Mouse (Mus musculus): ENCODE data around the gene Stab2.

Gene Stab2

DNA sequence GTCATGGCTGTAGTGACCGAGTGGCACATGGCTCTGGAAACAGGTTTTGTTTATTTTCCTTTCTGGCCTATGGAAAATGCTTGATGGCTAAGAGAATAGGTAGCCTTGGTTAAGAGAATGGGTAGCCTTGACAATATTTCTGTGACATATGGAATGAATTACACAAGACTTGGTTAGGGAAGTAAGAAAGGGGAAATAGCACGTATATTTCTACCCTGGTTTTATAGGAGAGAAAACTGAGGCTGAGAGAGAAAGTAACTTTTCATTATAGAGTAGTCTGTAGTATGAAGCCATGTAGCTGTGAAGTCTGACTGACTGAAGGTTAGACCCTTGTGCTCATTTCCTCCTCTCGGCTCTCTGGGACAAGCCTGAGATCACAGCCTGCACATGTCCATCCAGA lies 180.9 kb downstream of the Stab2 start:
- in situ Hi-C loops (cut with MboI, MseI): no loop called here

DNA sequence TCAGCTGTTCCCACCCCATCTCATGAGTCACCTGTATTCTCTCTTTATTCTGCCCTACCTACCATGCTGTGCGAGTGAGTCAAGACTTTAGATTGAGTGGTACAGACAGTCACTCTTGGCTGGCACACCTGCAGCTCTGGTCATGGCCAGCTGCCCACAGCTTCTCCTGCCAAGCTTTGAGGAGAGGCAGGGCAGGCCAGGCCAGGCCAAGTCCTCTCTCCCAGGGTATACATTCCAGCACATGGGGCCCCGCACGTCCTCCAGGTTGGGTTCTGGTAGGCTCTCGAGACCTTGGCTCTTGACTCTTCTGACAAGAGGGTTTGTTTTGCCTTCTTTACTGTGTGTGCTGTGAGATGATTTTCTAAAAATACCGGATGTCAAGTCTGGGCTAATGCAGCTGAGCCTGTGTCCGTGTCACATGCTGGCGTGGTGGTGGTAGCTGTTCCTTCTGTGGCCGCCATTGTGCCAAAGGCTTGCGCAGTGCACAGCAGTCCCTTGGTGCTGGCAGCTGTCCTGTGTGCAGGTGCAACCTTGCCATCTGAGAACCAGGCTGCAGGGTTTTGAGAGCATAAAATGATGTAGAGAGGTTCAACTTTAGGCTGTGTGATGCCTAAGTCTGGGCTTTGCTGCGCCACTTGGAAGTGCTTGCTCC lies 181.8 kb downstream of the Stab2 start:
- in situ Hi-C loops (cut with MboI, MseI): no loop called here

- in situ Hi-C loops (cut with MboI, MseI): no loop called here
Observed at GRCm38 (mm10) chr10:86824871-86825270, 183.0 kb downstream of the Stab2 start.

DNA sequence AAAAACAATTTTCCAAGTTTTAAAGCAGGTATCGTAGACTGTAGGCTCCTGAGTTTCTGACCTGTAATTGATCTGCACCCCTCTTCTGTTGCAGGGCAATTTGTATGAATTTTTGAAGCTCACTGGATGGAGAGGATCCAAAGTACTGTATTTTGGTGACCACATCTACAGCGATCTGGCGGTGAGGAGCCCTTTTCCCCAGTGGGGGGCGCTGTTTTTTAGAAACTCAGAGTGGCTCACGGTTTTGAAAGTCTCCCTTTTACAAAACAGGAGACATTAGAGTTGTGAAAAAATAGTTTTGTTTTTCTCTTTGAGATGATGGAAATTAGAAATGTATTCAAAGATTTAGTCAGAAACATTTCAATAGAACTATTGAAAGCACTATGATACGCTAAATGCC lies 183.7 kb downstream of the Stab2 start:
- in situ Hi-C loops (cut with MboI, MseI): no loop called here

DNA sequence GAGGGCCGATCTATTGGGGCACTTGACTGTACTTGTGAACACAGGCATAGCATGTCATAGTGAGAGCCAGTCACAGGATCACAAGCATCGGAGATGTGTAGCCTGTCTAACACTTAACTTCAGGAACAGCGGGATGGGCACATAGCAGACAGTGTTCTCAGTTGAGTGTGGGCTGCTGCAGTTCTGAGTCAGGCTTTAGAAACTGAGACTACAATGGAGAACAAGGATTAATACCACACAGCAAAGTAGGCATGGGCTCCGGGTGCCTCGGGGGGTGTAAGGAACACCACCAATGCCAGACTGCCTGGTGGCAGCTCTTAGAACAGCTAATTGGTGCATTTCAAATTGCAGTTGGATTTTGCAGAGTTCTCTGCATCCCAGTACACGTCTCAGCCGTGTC lies 186.8 kb downstream of the Stab2 start:
- in situ Hi-C loops (cut with MboI, MseI): no loop called here

DNA sequence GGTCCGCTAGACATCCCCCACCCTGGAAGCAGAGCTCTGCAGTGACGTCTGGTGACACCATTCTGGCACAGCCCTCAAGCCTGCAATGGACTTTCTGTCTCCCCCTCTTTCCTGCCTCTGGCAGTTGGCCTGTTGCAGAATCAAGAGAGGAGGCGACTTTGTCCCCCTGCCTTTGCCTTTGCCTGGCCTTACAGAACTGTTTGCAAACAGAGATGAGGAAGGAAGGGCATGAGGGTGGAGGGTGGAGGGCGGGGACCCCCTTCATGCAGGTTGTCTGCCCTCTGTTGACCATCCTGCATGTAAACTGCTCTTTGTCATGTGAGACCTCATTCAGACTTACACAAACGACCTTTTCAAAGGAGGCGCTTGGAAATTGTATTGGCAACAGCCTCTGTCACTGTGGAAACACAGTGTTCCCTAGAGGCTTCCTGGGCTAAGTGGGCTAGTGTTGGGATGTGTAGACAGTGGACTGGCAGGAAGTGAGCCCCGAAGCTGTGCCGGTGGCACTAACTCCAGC lies 188.1 kb downstream of the Stab2 start:
- in situ Hi-C loops (cut with MboI, MseI): no loop called here

- in situ Hi-C loops (cut with MboI, MseI): no loop called here
Observed at GRCm38 (mm10) chr10:86815133-86815532, 192.7 kb downstream of the Stab2 start.

DNA sequence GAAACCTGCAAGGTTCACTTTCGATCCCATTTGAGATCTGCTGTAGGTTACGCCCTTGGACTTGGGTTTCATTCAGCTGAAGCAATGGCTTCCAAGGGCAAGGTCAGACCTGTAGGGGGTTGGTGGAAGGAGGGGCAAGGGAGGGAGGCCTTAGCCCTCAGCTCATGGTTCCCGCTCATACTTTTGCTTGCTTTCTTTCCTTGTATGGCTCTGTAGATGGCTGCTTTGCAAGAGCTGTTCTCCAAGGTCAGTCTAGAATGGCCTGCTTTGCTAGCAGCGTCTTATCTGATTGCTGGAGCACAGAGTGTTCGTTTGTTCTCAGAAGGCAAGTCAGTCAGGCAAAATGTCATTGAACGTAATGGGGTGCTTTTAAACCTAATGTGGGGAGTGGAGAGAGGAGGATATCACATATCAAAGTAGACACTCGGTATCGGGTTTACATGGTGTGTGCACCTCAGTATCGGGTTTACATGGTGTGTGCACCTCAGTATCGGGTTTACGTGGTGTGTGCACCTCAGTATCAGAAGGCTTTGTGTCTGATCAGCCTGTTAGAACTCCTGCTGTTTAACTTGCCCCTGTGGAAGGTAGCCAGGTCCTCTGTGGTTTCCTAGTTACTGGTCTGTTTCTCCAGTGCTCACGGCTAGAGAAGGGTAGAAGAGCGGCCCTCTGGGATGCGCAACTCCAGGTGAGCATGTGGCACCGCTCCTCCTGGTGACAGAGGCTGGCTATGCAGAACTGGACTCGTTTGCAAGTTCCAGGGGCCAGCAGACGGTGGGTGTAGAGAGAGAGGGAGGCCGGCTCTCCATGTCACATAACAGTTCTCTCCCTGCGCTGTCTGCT lies 193.3 kb downstream of the Stab2 start:
- in situ Hi-C loops (cut with MboI, MseI): no loop called here

DNA sequence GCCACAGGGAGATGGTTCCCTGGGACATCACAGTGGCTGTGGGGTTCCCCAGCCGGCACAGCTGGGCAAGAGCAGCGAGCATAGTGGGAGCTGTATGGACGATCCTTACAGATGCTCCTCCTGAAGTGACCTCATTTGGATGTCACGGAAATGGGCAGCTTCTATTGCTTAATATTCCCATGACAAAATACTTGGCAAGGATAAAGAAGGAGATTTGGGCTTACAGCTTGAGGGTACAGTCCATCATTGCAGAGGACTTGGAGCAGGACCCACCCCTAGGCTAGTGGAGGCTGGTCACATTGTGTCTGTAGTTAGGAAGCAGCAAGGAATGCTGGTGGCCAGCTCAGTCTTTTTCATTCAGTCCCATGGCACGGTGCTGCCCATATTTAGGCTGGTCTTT lies 197.2 kb downstream of the Stab2 start:
- in situ Hi-C loops (cut with MboI, MseI): no loop called here

GRCm38 (mm10) chr10:86810000-86810399 lies 197.8 kb downstream of the Stab2 start:
- in situ Hi-C loops (cut with MboI, MseI): no loop called here

DNA sequence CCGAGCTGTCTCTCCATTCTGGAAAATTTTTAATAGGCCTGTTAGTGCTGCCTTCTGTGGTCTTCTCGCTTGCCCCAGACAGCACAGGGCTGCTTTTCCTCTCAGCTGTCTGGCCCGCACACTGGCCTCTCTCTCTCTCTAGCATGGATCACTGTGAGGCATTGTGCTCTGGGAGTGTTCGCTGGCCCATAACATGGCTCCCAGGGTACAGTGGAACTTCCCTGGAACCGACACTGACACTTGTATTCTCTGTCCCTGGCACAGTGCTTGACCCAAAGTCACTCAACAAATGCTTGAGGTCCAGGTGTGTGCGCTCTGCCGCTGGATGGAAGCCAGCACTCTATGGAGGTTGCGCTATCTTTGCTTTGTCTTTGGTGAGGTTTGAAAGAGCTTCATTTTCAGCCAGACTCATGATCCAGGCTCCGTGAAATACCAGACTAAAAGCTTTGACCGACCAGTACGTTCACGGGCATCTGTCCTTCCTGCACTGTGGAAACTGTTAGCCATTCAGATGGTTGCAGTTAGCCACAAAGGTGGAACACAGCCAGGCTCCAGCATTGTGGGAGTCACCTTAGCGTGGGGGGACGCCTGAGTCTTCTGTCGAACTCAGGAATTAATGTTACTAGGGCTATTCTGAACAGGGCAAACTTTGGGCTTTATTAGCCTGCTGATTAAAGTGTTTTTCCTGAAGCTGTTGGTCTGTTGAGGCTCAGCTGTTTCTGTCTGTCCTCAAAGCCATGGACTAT lies 199.6 kb downstream of the Stab2 start:
- in situ Hi-C loops (cut with MboI, MseI): no loop called here

DNA sequence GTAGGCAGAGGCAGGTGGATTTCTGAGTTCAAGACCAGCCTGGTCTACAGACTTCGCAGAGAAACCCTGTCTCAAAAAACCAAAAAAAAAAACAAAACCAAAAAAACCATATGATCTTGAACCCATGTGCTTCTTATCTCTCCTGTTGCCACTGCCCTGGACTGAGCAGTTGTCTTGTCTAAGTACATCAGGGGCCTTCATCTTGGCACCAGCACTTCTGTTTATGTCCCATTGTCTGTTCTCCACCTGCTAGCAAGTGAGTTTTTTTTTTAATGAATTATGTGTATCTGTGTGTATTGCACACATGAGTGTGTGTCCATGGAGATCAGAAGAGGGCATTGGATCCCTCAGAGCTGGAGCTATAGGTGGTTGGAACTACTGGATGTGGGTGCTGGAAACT lies 200.5 kb downstream of the Stab2 start:
- in situ Hi-C loops (cut with MboI, MseI): no loop called here

DNA sequence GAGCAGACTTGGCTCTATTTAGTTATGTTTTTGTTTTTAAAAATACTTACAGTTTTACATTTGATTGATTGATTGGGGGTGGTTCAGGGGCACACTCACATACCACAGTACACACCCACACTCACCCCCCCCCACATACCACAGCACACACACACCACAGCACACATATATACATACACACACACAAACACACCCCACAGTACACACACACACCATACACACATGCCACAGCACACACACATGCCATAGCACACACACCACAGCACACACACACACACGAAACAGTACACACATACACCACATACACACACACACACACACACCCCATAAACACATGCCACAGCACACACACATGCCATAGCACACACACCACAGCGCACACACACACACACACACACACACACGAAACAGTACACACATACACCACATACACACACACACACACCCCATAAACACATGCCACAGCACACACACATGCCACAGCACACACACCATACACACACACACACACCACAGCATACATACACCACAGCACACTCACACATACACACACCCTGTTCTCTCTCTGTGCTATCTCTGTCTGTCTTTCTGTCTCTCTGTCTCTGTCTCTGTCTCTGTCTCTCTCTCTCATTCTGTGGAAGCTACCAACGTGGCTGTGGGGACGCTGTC lies 211.6 kb downstream of the Stab2 start:
- in situ Hi-C loops (cut with MboI, MseI): no loop called here

DNA sequence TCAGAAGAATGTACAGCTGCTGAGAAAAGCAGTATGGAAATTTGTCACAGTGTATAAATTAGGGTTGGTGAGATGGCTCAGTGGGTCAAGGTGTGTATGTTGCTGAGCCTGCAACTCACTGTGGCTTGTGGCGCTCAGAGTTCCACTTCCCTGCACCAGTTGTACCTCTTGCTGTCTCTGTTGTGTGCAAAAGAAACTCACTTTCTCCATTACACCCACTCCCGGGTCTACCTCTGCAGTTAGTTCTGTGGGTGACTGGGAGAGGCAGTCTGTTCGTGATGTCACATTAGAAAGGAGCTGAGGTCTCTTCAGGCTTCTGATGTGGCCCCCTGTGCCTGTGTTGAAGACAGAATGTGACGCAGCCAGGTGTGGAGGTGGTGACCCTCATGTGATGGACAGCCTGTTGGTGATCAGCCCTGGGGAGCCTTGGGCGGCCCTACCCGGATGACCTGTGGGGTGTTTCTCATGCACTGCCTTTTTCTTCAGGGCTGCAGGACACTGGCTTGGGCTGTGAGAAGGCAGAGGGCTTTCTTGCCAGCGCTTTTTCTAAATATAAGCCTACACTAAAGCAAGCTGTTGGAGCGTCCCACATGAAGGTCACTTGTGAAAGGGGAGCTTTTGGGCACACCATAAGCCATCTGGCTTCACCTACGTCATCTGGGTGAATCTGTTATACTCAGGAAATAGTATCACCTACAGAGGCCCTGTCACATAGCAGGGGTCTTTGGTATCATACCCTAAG lies 212.9 kb downstream of the Stab2 start:
- in situ Hi-C loops (cut with MboI, MseI): no loop called here

- in situ Hi-C loops (cut with MboI, MseI): no loop called here
Observed at GRCm38 (mm10) chr10:86794196-86794595, 213.6 kb downstream of the Stab2 start.

- in situ Hi-C loops (cut with MboI, MseI): no loop called here
Observed at GRCm38 (mm10) chr10:86793509-86793951, 214.3 kb downstream of the Stab2 start.

DNA sequence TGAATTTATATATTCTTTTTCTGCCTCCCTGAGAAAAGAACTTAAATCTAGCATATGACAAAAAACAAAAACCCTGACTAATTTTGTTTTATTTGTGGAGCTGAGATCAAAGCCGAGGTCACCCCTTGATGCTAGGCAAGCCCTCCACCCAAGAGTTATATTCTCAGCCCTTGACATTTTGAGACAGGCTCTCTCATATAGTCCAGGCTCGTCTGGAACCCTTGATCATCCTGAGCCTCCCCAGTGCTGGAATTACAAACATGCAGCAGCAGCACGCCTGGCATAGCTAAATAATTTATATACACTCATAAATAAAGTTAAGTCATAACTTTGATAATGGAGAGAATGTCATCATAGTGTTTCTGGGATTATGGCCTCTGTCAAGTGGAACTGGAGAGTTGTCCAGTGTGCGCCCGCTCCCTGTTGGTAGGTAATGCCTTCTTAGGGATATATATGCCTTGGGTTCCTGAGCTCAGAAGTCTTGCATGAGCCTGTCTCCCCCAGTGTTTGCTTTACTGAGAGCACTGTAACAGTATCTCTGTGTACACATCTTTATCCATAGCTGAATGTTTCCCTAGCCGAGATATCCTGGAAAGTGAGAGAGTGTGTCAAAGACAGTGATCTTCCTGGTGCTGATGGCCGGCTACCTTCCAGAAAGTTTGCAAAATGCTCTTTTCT lies 216.2 kb downstream of the Stab2 start:
- in situ Hi-C loops (cut with MboI, MseI): no loop called here
